Mouse (Mus musculus): ENCODE measurements around the gene Ell3.
"Not testable (repeated sequence)": the region's sequence is repeated elsewhere in the genome, so short reads cannot be mapped to it uniquely, and the experiment has no call there.

Gene Ell3

GRCm38 (mm10) chr2:121444178-121444577 is at the start of gene Ell3:
Gene Ell3, minus strand, starts transcription at chr2:121444278.
- no peak for DNase-seq (ENCODE audit: low spot score in 2 of 2)

DNA sequence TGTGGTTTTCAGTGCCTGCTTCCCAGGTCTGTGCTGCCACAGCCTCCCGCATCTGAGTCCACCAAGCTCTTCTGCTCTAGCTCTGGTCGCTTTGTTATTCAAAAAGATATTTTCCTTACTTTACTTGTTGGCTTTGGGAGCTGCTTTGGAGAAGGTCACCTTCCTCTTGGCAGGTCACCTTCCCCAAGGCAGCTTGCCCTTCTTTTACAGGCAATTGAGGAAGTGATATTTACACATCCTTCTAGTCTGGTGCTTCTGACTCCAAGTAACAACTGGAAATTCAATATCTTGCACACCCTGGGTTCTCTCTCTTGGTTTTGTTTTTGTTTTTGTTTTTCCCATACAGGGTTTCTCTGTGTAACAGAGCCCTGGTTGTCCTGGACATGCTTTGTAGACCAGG is 40.3 kb upstream of the Ell3 start:
- DNase-seq (ENCODE audit: low spot score in 2 of 2) = not testable (repeated sequence)

- no peak for DNase-seq (ENCODE audit: low spot score in 2 of 2)
Observed at GRCm38 (mm10) chr2:121483576-121483975, 39.5 kb upstream of the Ell3 start.

DNA sequence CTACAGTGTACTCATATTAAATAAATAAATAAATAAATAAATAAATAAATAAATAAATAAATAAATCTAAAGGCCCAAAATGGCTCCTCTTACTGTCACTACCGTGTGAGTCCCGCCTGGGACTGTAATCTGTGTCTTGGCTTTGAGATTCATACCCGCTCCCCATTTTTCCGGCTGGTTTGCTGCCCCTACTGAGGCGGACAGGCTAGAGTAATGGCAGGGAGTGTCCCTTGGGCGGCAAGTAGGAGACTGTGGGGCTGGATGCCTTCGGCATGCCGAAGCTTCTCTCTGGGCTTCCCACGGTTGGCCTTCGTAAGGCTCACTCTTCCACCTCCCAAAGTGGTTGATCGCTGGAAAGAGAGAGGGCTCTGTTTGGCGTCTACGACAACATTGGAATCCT is 36.8 kb upstream of the Ell3 start:
- DNase-seq (ENCODE audit: low spot score in 2 of 2) = not testable (repeated sequence)

GRCm38 (mm10) chr2:121480498-121480897 is 36.4 kb upstream of the Ell3 start:
- DNase-seq (ENCODE audit: low spot score in 2 of 2) = no peak

GRCm38 (mm10) chr2:121477491-121478266 is 33.6 kb upstream of the Ell3 start:
- DNase-seq (ENCODE audit: low spot score in 2 of 2) = no peak

DNA sequence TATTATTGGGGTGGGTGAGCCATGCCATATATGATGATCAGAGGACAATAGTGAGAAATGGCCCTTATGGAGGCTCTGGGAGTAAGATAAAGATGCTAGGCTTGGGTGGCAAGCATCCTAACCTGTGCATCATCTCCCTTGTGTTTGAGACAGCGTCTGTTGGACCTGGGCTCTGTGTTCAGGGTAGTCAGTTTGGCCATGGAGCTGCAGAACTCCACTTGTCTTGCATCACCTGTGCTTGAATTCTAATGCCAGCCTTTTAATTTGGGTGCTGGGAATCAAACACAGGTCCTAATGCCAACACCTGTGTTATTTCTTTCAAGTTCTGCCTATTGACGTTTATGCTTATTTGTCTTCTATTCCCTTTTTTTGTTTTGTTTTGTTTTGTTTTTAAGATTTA is 31.2 kb upstream of the Ell3 start:
- DNase-seq (ENCODE audit: low spot score in 2 of 2) = not testable (repeated sequence)

- DNase-seq (ENCODE audit: low spot score in 2 of 2) = no peak
Observed at GRCm38 (mm10) chr2:121474180-121474535, 30.1 kb upstream of the Ell3 start.

GRCm38 (mm10) chr2:121473301-121474179 is 29.5 kb upstream of the Ell3 start, which contains the start of gene Mfap1b:
Gene Mfap1b, minus strand, starts transcription at chr2:121474067.
- DNase-seq (ENCODE audit: low spot score in 2 of 2) = peak; percentile 80 to 91

GRCm38 (mm10) chr2:121472783-121473182 is 28.7 kb upstream of the Ell3 start:
- not testable (repeated sequence) for DNase-seq (ENCODE audit: low spot score in 2 of 2)

DNA sequence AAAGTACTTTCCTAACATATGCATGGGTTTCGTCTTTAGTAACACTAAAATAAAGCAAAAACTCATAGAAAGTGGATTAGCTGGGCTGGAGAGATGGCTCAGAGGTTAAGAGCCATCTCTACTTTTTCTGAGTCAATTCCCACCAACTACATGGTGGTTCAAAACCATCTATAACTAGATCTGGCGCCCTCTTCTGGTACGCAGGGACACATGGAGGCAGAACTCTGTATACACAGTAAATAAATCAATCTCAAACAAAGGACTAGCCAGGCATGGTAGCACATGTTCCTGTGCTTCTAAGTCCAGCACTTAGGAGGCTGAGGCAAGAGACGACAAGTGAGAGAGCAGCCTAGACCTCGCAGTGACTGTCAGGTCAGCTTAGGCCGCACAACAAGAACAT is 24.9 kb upstream of the Ell3 start:
- DNase-seq (ENCODE audit: low spot score in 2 of 2) = not testable (repeated sequence)

- DNase-seq (ENCODE audit: low spot score in 2 of 2) = no peak
Observed at GRCm38 (mm10) chr2:121460071-121460470, 16.0 kb upstream of the Ell3 start.

- peak; percentile 81 to 85 for DNase-seq (ENCODE audit: low spot score in 2 of 2)
Observed at GRCm38 (mm10) chr2:121456692-121457642, 12.9 kb upstream of the Ell3 start, which contains the start of gene Serinc4. Gene Serinc4, minus strand, starts transcription at chr2:121456781.

DNA sequence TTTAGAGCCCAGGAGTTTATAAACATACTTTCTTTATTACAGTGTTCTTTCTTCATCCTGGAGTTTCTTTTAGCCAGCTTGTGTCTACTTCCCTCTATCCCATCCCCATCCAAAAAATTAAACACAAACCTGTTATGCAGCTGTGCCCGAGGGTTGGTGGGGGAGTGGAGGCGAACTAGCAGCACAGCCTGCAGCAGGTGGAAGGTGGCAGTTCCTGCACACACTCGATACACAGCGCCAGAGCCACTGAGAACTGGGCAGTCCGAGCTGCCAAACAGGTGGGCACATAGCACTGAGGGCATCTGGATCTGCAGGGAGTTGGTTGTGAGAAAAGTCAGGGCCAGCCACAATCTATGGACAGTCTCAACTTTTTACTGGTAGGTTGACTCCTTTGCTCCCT is 11.5 kb upstream of the Ell3 start:
- no peak for DNase-seq (ENCODE audit: low spot score in 2 of 2)

DNA sequence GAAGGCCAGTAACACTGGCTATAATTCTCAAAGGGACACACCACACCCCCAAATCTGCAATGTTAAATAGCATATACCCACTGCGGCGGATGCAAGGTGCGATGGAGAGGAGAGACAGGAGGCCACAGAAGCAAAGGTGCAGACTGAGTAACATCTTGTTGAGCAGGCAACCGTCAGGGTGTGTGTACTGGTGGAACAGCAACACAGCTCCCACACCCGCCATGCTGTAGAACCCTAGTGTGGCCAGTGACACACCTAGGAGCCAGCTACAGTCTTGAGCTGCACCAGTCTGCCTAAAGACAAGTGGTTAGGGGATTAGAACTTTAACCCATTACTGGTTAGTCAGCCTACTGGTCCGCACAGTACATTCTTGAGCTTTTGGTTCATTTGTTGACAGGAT is 9.8 kb upstream of the Ell3 start:
- DNase-seq (ENCODE audit: low spot score in 2 of 2) = no peak

DNA sequence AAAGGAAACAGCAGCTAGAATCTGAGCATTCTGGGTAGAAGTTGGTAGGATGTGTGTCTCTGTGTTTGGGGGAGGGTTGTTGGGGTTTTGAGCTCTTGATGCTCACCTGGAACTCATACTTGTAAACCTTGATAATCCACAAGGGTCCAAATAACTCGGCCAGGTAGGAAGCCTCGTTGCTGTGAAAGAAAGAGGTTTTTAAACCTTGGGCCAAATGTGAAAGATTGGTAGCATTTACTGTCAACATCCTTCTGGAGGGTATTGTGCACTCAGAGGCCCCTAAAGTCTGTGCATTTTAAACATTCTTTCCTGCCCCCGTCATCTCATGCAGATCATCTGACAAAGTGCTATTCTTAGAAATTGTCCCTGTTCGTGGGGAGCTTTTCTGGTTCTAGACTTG is 8.9 kb upstream of the Ell3 start, which contains the start of gene Hypk:
Hypk (plus strand) TSS at position 301 of the 400 bp plus-strand sequence.
- DNase-seq (ENCODE audit: low spot score in 2 of 2) = no peak

DNA sequence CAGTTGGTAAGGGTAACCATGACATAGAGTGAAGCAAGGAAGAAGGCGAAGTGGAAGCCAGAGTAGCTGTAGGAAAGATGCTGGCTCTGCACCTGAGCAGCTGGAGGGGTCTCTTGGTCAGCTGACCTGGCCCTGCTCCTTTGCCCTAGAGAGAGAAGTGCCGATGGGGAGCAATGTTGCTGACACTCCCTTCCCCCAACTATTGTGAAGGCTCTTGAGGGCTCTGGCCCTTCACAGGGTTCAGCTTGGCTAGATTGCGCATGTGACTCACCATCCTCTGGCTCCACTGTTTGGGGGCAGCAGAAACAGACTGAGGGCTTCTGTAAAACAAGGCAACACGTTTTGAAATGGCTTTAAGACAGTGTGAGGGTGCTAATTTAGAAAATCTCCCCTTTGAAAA is 8.3 kb upstream of the Ell3 start:
- DNase-seq (ENCODE audit: low spot score in 2 of 2) = no peak

DNA sequence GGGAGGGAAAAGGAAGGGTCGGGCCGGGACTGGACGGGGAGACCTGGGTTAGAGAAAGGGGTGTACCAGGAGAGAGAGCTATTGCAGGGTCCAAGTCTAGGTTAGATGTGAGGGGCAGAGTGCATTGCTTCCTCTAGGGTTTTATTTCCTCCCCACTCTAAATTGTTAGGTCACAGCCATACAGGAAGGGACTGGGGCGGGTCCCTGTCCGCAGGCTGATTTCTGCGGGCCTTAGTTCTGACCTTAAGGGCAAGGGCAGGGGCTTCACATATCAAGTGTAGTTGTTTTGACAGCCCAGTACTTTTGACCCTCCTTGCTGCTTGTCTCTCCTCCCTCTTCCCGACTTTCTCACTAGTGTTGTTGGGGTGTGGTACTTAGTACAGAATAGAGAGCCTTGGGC is 6.0 kb upstream of the Ell3 start:
- DNase-seq (ENCODE audit: low spot score in 2 of 2) = no peak

DNA sequence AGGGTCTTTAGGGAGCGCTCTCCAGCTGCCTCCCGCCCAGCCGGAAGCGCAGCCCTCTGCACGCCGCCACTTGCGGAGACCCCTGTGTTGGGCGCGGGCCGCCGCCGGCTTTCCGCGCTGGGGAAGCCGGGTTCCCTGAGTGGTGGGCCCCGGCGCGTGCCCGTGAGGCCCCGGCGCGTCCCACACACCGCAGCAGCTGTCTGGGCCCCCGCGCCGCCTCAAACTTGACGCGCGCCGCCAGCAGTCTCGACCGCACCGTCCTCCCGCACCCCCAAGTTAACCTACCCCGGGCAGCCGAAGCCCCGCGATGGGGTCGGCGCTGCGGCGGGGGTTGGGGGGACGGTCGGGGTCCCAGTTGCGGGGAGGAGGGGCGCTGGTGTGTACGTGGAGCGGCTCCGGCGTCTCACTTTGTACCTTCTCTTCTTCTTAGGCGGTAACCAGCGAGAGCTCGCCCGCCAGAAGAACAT is 5.5 kb upstream of the Ell3 start:
- no peak for DNase-seq (ENCODE audit: low spot score in 2 of 2)

- DNase-seq (ENCODE audit: low spot score in 2 of 2) = peak; percentile 98
Observed at GRCm38 (mm10) chr2:121448739-121449535, 4.9 kb upstream of the Ell3 start, which contains the start of gene Serf2. Gene Serf2, plus strand, starts transcription at chr2:121449195.
